Mouse (Mus musculus) midbrain, embryonic 16.5 days (tissue): ENCODE data around the gene Nin. TPM values are rescaled to one million over a fixed set of nuclear protein-coding genes. Genes with fewer than 3 reads are reported as not detected.

Experiments used
- ATAC-seq: fragments of 200-750 bp; cut with Nextera tagmentation; 2 replicates; pipeline ENCODE4 v1.8.0; 2017; ENCODE audit warnings: moderate TSS enrichment
- H3K27ac ChIP-seq: fragments of 300-500 bp; sonication (generic); 2 replicates; pipeline ENCODE4 v1.5.1; 2014; ENCODE audit warnings: mild to moderate bottlenecking, low read length, mixed read lengths
- H3K27me3 ChIP-seq: fragments of 300-500 bp; sonication (generic); 2 replicates; pipeline ENCODE4 v1.6.1; 2014; ENCODE audit warnings: low read depth, low read length, mixed read lengths; ENCODE audit not compliant: control insufficient read depth, insufficient read depth
- H3K36me3 ChIP-seq: fragments of 300-500 bp; sonication (generic); 2 replicates; pipeline ENCODE4 v1.6.1; 2014; ENCODE audit warnings: mild to moderate bottlenecking, low read length, moderate library complexity, mixed read lengths; ENCODE audit not compliant: control insufficient read depth, insufficient read depth
- H3K4me1 ChIP-seq: fragments of 300-500 bp; sonication (generic); 2 replicates; pipeline ENCODE4 v1.6.1; 2014; ENCODE audit warnings: mild to moderate bottlenecking, low read length, mixed read lengths; ENCODE audit not compliant: control insufficient read depth, insufficient read depth
- H3K4me2 ChIP-seq: fragments of 300-500 bp; sonication (generic); 2 replicates; pipeline ENCODE4 v1.6.1; 2014; ENCODE audit warnings: mild to moderate bottlenecking, low read length, mixed read lengths
- H3K4me3 ChIP-seq: fragments of 300-500 bp; sonication (generic); 2 replicates; pipeline ENCODE4 v1.5.1; 2014; ENCODE audit warnings: low read depth, mild to moderate bottlenecking, low read length, moderate library complexity, mixed read lengths
- H3K9ac ChIP-seq: fragments of 300-500 bp; sonication (generic); 2 replicates; pipeline ENCODE4 v1.6.1; 2014; ENCODE audit warnings: low read depth, low read length, mixed read lengths
- H3K9me3 ChIP-seq: fragments of 300-500 bp; sonication (generic); replicated peaks from 2 replicates; pipeline ENCODE4 v1.6.1; 2014; ENCODE audit warnings: mild to moderate bottlenecking, low read length, mixed read lengths; ENCODE audit not compliant: control insufficient read depth, poor library complexity, severe bottlenecking
- WGBS: fragments of 180-500 bp; shearing (Covaris S2); extraction: QIAGEN DNeasy Blood & Tissue Kit; methylation state at CpG from one replicate; pipeline ENCODE4 v1.1.7; 2014; 5-methylcytosine and 5-hydroxymethylcytosine counted together
- polyA plus RNA-seq: library from polyadenylated mRNA; unstranded; fragments of >200 nt; fragmentation: Nextera tagmentation; extraction: Ambion mirVana; gene quantifications from 2 replicates; pipeline ENCODE4 v1.2.1, GENCODE M21; 2015

Gene Nin
- polyA plus RNA-seq, 1 experiment from 2014 or later: 14.1 TPM

GRCm38 (mm10) chr12:70134627-70135235 is 21.2 kb upstream of the Nin start:
- Histone ChIP-seq H3K4me1 (peaks cover 13% of the 10 kb centered on the region; the same call in 1 of the 2 replicates), H3K4me3 (no peak overlapping the region), H3K27ac (no peak overlapping the region), H3K4me2 (no peak overlapping the region), H3K36me3 (no peaks in the 10 kb centered on the region), H3K9me3 (no peaks in the 10 kb centered on the region), H3K27me3 (no peaks in the 10 kb centered on the region), H3K9ac (no peak overlapping the region)
- no peak for ATAC-seq
- WGBS: 91% methylated on average over 20 of the region's 20 CpGs

- H3K9me3 ChIP-seq: no peaks in the 10 kb centered on the region
- ATAC-seq: no peak
- H3K27me3 ChIP-seq: no peaks in the 10 kb centered on the region
- peak overlapping the region; percentile 26 for H3K4me3 ChIP-seq
- H3K4me1 ChIP-seq: peaks cover 7% of the 10 kb centered on the region; the same call in 1 of the 2 replicates
- H3K27ac ChIP-seq: peak overlapping the region; percentile 78
- no peaks in the 10 kb centered on the region for H3K36me3 ChIP-seq
- H3K9ac ChIP-seq: peak overlapping the region; percentile 52
- WGBS: 29% methylated on average over 20 of the region's 20 CpGs
- peak overlapping the region; percentile 56 for H3K4me2 ChIP-seq
These were observed 17.6 kb upstream of the Nin start for GRCm38 (mm10) chr12:70131042-70131675.

GRCm38 (mm10) chr12:70129105-70129504 is 15.6 kb upstream of the Nin start:
- H3K27me3 ChIP-seq: no peaks in the 10 kb centered on the region
- H3K4me3 ChIP-seq: no peak overlapping the region
- H3K9me3 ChIP-seq: no peaks in the 10 kb centered on the region
- WGBS: 63% methylated on average over 5 of the region's 5 CpGs
- H3K9ac ChIP-seq: no peak overlapping the region
- H3K4me1 ChIP-seq: peaks cover 7% of the 10 kb centered on the region; the same call in 1 of the 2 replicates
- H3K27ac ChIP-seq: no peak overlapping the region
- ATAC-seq: no peak
- no peaks in the 10 kb centered on the region for H3K36me3 ChIP-seq
- H3K4me2 ChIP-seq: no peak overlapping the region

DNA sequence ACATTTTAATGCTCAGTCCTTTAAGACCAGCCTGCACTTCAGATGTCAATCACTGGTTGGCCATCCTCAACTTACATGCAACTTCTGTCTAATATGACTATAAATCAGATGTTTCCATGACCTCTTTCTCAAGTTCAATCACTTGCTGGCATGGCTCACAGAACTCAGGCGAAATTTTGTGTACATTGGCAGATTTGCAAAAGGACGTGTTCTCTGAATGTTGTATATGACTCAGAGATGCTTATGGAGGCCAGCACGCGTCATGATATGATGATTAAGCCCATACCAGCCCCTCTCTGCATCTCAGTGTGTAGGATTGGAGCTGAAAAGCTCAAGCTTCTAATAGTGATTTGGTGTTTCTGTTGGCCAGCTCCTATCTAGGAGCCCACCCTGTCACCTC is 13.1 kb upstream of the Nin start:
- Histone ChIP-seq H3K9me3 (no peaks in the 10 kb centered on the region), H3K4me1 (peaks cover 7% of the 10 kb centered on the region; the same call in 1 of the 2 replicates), H3K9ac (no peak overlapping the region), H3K36me3 (no peaks in the 10 kb centered on the region), H3K4me2 (no peak overlapping the region), H3K27me3 (no peaks in the 10 kb centered on the region), H3K4me3 (no peak overlapping the region), H3K27ac (no peak overlapping the region)
- ATAC-seq: no peak
- 94% methylated on average over 4 of the region's 4 CpGs for WGBS

GRCm38 (mm10) chr12:70119552-70119951 is 6.0 kb upstream of the Nin start:
- ATAC-seq: no peak
- no peak overlapping the region for H3K27ac ChIP-seq
- WGBS: 81% methylated on average over 2 of the region's 2 CpGs

DNA sequence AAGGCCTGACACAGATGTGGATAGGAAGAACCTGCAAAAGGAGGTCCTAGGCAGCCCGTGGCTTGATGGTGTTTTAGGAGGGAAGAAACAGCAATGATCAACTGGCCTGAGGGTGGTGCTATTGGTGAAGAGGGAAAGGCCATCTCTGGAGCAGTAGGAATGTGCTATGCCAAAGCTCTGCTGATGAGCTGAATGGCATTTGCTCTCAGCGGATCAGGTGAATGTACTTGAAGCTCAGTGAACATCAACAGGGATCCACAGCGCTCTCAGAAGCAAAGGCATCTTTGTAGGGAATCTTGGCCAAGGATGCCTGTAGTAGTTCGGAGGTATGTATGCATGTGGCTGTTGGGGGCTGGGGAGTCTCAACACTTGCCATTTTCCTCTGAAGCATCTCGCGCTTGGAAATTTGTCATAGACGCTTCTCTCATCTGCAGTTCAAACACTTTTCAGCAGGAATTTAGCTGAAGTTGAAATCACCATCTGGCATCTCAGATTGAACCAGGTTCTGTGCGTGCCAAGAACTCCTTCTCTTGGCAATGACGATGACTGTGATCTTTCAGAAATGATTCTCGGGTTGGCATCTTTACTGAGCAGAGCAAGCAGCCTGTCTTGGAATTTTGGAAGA is 5.3 kb upstream of the Nin start:
- no peaks in the 10 kb centered on the region for H3K36me3 ChIP-seq
- no peak for ATAC-seq
- H3K27me3 ChIP-seq: no peaks in the 10 kb centered on the region
- H3K9ac ChIP-seq: no peak overlapping the region
- no peaks in the 10 kb centered on the region for H3K9me3 ChIP-seq
- no peaks in the 10 kb centered on the region for H3K4me1 ChIP-seq
- H3K4me2 ChIP-seq: no peak overlapping the region
- 84% methylated on average over 10 of the region's 10 CpGs for WGBS
- no peak overlapping the region for H3K27ac ChIP-seq
- no peak overlapping the region for H3K4me3 ChIP-seq

More at GRCm38 (mm10) chr12:70119552-70119951, 6.0 kb upstream of the Nin start:
- Histone ChIP-seq H3K4me2 (no peak overlapping the region), H3K9me3 (no peaks in the 10 kb centered on the region), H3K36me3 (no peaks in the 10 kb centered on the region), H3K9ac (no peak overlapping the region), H3K4me3 (no peak overlapping the region), H3K4me1 (no peaks in the 10 kb centered on the region), H3K27me3 (no peaks in the 10 kb centered on the region)

GRCm38 (mm10) chr12:70117146-70117545 is 3.6 kb upstream of the Nin start:
- Histone ChIP-seq H3K36me3 (no peaks in the 10 kb centered on the region), H3K9ac (no peak overlapping the region), H3K4me2 (no peak overlapping the region), H3K27me3 (no peaks in the 10 kb centered on the region), H3K9me3 (no peaks in the 10 kb centered on the region), H3K4me3 (no peak overlapping the region), H3K27ac (no peak overlapping the region), H3K4me1 (no peaks in the 10 kb centered on the region)
- no peak for ATAC-seq
- 87% methylated on average over 10 of the region's 10 CpGs for WGBS

- peak; percentile 62 for ATAC-seq
- no peaks in the 10 kb centered on the region for H3K9me3 ChIP-seq
These were observed 1.5 kb downstream of the Nin start for GRCm38 (mm10) chr12:70112090-70112383.

More at GRCm38 (mm10) chr12:70112090-70112383, 1.5 kb downstream of the Nin start:
- Histone ChIP-seq H3K9ac (peak overlapping the region; percentile 98), H3K27ac (peak overlapping the region; percentile 92), H3K36me3 (no peaks in the 10 kb centered on the region), H3K4me2 (peak overlapping the region; percentile 86), H3K4me1 (peaks cover 27% of the 10 kb centered on the region), H3K4me3 (peak overlapping the region; percentile 87), H3K27me3 (no peaks in the 10 kb centered on the region)
- 4% methylated on average over 16 of the region's 16 CpGs for WGBS
